Mouse (Mus musculus): ENCODE measurements around the gene Pcgf6. TPM values are rescaled to one million over a fixed set of nuclear protein-coding genes. Genes with fewer than 3 reads are reported as not detected.

Gene Pcgf6
- total and polyA plus RNA-seq, 2 experiments from 2014 or later, result 17.9 to 20.0 TPM

GRCm38 (mm10) chr19:47029796-47030195 lies 20.9 kb downstream of the Pcgf6 start:
- peaks cover 13% of the 10 kb centered on the region for H3K36me3 ChIP-seq (ENCODE audit: insufficient read depth, low read length)
- ATAC-seq (0 out of 2 replicates have a peak, but pooled peaks have one; percentile 27), DNase-seq (ENCODE audit: low spot score) (peak; percentile 19)
- no peaks in the 10 kb centered on the region for H3K9me3 ChIP-seq (ENCODE audit: low read length)
- no peaks in the 10 kb centered on the region for H3K27me3 ChIP-seq (ENCODE audit: insufficient read depth, low read length)
- H3K4me1 ChIP-seq (ENCODE audit: insufficient read depth, low read length), result no peaks in the 10 kb centered on the region
- peak overlapping the region; percentile 67 for H3K27ac ChIP-seq
- H3K4me3 ChIP-seq (ENCODE audit: low read length), result no peak overlapping the region
- WGBS, result 43% methylated on average over 9 of the region's 9 CpGs
- no peak for TF ChIP-seq CTCF (IDR thresholded peaks at IDR 0.05; ENCODE audit: low read depth)
- no peak overlapping the region; the same call in 1 of the 2 replicates for H3K9ac ChIP-seq (replicated peaks; ENCODE audit: low read length)
- no peak overlapping the region for H3K4me2 ChIP-seq (ENCODE audit: low read depth, low read length)

GRCm38 (mm10) chr19:47026513-47026912 lies 24.2 kb downstream of the Pcgf6 start:
- peak; percentile 20; the same call in 1 of the 2 replicates for TF ChIP-seq CTCF (IDR thresholded peaks at IDR 0.05; ENCODE audit: low read depth)
- Histone ChIP-seq H3K9ac (replicated peaks; ENCODE audit: low read length) (no peak overlapping the region), H3K27ac (no peak overlapping the region), H3K36me3 (ENCODE audit: insufficient read depth, low read length) (peaks cover 28% of the 10 kb centered on the region; the same call in 1 of the 2 replicates), H3K9me3 (ENCODE audit: low read length) (no peaks in the 10 kb centered on the region), H3K4me1 (ENCODE audit: insufficient read depth, low read length) (no peaks in the 10 kb centered on the region), H3K4me2 (ENCODE audit: low read depth, low read length) (no peak overlapping the region), H3K27me3 (ENCODE audit: insufficient read depth, low read length) (no peaks in the 10 kb centered on the region), H3K4me3 (ENCODE audit: low read length) (no peak overlapping the region)
- 89% methylated on average over 4 of the region's 4 CpGs for WGBS
- ATAC-seq (no peak), DNase-seq (ENCODE audit: low spot score) (no peak)

- Histone ChIP-seq H3K9ac (replicated peaks; ENCODE audit: low read length) (no peak overlapping the region), H3K27ac (no peak overlapping the region), H3K27me3 (ENCODE audit: insufficient read depth, low read length) (no peaks in the 10 kb centered on the region), H3K36me3 (ENCODE audit: insufficient read depth, low read length) (peaks cover 28% of the 10 kb centered on the region; the same call in 1 of the 2 replicates), H3K4me3 (ENCODE audit: low read length) (no peak overlapping the region), H3K4me1 (ENCODE audit: insufficient read depth, low read length) (no peaks in the 10 kb centered on the region), H3K4me2 (ENCODE audit: low read depth, low read length) (no peak overlapping the region), H3K9me3 (ENCODE audit: low read length) (no peaks in the 10 kb centered on the region)
- TF ChIP-seq CTCF (IDR thresholded peaks at IDR 0.05; ENCODE audit: low read depth), result no peak
- ATAC-seq, result no peak
- no peak for DNase-seq (ENCODE audit: low spot score)
- WGBS, result 80% methylated on average over 10 of the region's 10 CpGs
Measured at GRCm38 (mm10) chr19:47024954-47025353, 25.8 kb downstream of the Pcgf6 start.

- TF ChIP-seq CTCF (IDR thresholded peaks at IDR 0.05; ENCODE audit: low read depth), result no peak
- H3K36me3 ChIP-seq (ENCODE audit: insufficient read depth, low read length), result peaks cover 28% of the 10 kb centered on the region; the same call in 1 of the 2 replicates
- WGBS, result 88% methylated on average over 13 of the region's 13 CpGs
- ATAC-seq, result no peak
- H3K9me3 ChIP-seq (ENCODE audit: low read length), result no peaks in the 10 kb centered on the region
- H3K27ac ChIP-seq, result no peak overlapping the region
- H3K4me1 ChIP-seq (ENCODE audit: insufficient read depth, low read length), result peaks cover 8% of the 10 kb centered on the region; the same call in 1 of the 2 replicates
- no peak for DNase-seq (ENCODE audit: low spot score)
- no peak overlapping the region for H3K9ac ChIP-seq (replicated peaks; ENCODE audit: low read length)
- no peak overlapping the region for H3K4me3 ChIP-seq (ENCODE audit: low read length)
- no peaks in the 10 kb centered on the region for H3K27me3 ChIP-seq (ENCODE audit: insufficient read depth, low read length)
- H3K4me2 ChIP-seq (ENCODE audit: low read depth, low read length), result no peak overlapping the region
Measured at GRCm38 (mm10) chr19:47023546-47023945, 27.2 kb downstream of the Pcgf6 start.

DNA sequence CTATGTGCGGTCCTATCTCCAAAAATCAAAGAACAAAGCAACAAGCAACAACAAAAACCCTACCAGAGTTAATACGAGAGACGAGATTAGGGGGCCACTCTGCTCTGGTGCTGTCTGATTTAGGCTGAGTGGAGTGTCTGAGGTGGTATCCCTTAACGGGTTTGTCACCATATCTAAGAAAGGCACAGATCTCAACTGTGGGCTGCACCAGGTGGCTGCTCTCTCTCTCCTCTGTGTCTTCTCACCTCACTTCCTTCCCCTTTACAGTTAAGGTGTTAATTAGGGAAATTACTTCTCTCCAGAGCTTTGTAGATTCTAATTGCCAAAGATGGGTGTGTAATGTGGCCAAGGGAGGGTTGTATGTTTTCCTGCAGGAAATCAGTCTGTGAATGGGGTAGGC lies 28.0 kb downstream of the Pcgf6 start:
- Histone ChIP-seq H3K4me3 (ENCODE audit: low read length) (no peak overlapping the region), H3K27ac (no peak overlapping the region), H3K9me3 (ENCODE audit: low read length) (no peaks in the 10 kb centered on the region), H3K4me1 (ENCODE audit: insufficient read depth, low read length) (peaks cover 11% of the 10 kb centered on the region; the same call in 1 of the 2 replicates), H3K36me3 (ENCODE audit: insufficient read depth, low read length) (peaks cover 28% of the 10 kb centered on the region; the same call in 1 of the 2 replicates), H3K9ac (replicated peaks; ENCODE audit: low read length) (no peak overlapping the region), H3K4me2 (ENCODE audit: low read depth, low read length) (no peak overlapping the region), H3K27me3 (ENCODE audit: insufficient read depth, low read length) (no peaks in the 10 kb centered on the region)
- TF ChIP-seq CTCF (IDR thresholded peaks at IDR 0.05; ENCODE audit: low read depth), result no peak
- no peak for ATAC-seq
- no peak for DNase-seq (ENCODE audit: low spot score)
- WGBS, result 89% methylated on average over 4 of the region's 4 CpGs

GRCm38 (mm10) chr19:47019326-47019725 lies 31.4 kb downstream of the Pcgf6 start:
- DNase-seq (ENCODE audit: low spot score) (peak; percentile 70), ATAC-seq (peak; percentile 28; the same call in 1 of the 2 replicates)
- H3K36me3 ChIP-seq (ENCODE audit: insufficient read depth, low read length), result peaks cover 23% of the 10 kb centered on the region; the same call in 1 of the 2 replicates
- H3K4me1 ChIP-seq (ENCODE audit: insufficient read depth, low read length), result peaks cover 12% of the 10 kb centered on the region; the same call in 1 of the 2 replicates
- H3K27ac ChIP-seq, result peak overlapping the region; percentile 59
- H3K4me2 ChIP-seq (ENCODE audit: low read depth, low read length), result peak overlapping the region; percentile 67
- 0 out of 2 replicates have a peak, but pooled peaks cover 7% of the 10 kb centered on the region for H3K27me3 ChIP-seq (ENCODE audit: insufficient read depth, low read length)
- peak overlapping the region; percentile 52 for H3K9ac ChIP-seq (replicated peaks; ENCODE audit: low read length)
- H3K4me3 ChIP-seq (ENCODE audit: low read length), result peak overlapping the region; percentile 73
- no peaks in the 10 kb centered on the region for H3K9me3 ChIP-seq (ENCODE audit: low read length)
- 8% methylated on average over 6 of the region's 6 CpGs for WGBS
- no peak for TF ChIP-seq CTCF (IDR thresholded peaks at IDR 0.05; ENCODE audit: low read depth)

DNA sequence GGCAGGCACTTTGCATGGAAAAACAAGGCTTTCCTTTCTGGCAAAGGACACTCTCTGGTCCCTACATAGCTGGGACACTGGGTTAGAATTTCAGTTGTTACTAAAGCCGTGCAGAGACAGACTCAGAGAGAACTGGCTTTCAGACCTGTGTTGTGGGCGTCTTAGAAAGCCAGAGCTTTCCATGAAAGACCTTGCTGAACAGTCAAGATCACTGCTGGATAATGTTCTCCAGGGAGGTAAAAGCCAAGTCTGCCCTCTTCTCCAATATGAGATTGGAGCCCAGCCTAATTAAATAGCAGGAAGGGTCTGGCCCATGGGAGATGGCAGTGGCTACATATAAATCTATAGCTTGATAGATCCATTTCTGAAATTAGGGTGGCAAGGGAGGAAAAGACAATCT lies 32.4 kb downstream of the Pcgf6 start:
- 12% methylated on average over 2 of the region's 2 CpGs for WGBS
- H3K4me3 ChIP-seq (ENCODE audit: low read length), result peak overlapping the region; percentile 73
- H3K4me1 ChIP-seq (ENCODE audit: insufficient read depth, low read length), result peaks cover 12% of the 10 kb centered on the region; the same call in 1 of the 2 replicates
- H3K4me2 ChIP-seq (ENCODE audit: low read depth, low read length), result peak overlapping the region; percentile 67
- peaks cover 16% of the 10 kb centered on the region; the same call in 1 of the 2 replicates for H3K36me3 ChIP-seq (ENCODE audit: insufficient read depth, low read length)
- H3K27ac ChIP-seq, result peak overlapping the region; percentile 59
- ATAC-seq (no peak), DNase-seq (ENCODE audit: low spot score) (peak; percentile 27)
- H3K9ac ChIP-seq (replicated peaks; ENCODE audit: low read length), result peak overlapping the region; percentile 52
- no peak for TF ChIP-seq CTCF (IDR thresholded peaks at IDR 0.05; ENCODE audit: low read depth)
- no peaks in the 10 kb centered on the region for H3K9me3 ChIP-seq (ENCODE audit: low read length)
- H3K27me3 ChIP-seq (ENCODE audit: insufficient read depth, low read length), result 0 out of 2 replicates have a peak, but pooled peaks cover 7% of the 10 kb centered on the region

Data from hindbrain, postnatal 0 days (tissue).